Mouse (Mus musculus): ENCODE data around the gene Iars.

GRCm38 (mm10) chr13:49712047-49712721 lies 30.3 kb downstream of the Iars start:
- TF ChIP-seq POLR2A (IDR thresholded peaks at IDR 0.05; ENCODE audit: low read depth, low read length), result no peak
- no peak for TF ChIP-seq CTCF (IDR thresholded peaks at IDR 0.05; ENCODE audit: extremely low read depth, insufficient read depth, insufficient read length, insufficient replicate concordance)
